Mouse (Mus musculus) lung, embryonic 14.5 days (tissue): Measurements from ENCODE around the gene Gm20388. TPM values are rescaled to one million over a fixed set of nuclear protein-coding genes. Genes with fewer than 3 reads are reported as not detected.
A peak's percentile ranks its signal among the peaks of the same experiment; 100 is the strongest.

Experiments
- ATAC-seq: fragments of 200-750 bp; cut with Nextera tagmentation; 2 replicates; pipeline ENCODE4 v1.8.0; 2017; ENCODE audit warnings: mild to moderate bottlenecking, moderate TSS enrichment, moderate library complexity; ENCODE audit not compliant: insufficient read depth
- DNase-seq: peaks from one replicate; pipeline ENCODE4 v3.0.0-alpha.2; 2015
- H3K27ac ChIP-seq: fragments of 300-500 bp; sonication (generic); 2 replicates; pipeline ENCODE4 v1.5.1; 2014; ENCODE audit warnings: low read depth, mild to moderate bottlenecking, moderate library complexity
- H3K27me3 ChIP-seq: fragments of 300-500 bp; sonication (generic); 2 replicates; pipeline ENCODE4 v1.6.1; 2014; ENCODE audit warnings: low read length, control low read depth; ENCODE audit not compliant: insufficient read depth
- H3K36me3 ChIP-seq: fragments of 300-500 bp; sonication (generic); 2 replicates; pipeline ENCODE4 v1.6.1; 2014; ENCODE audit warnings: control low read depth; ENCODE audit not compliant: insufficient read depth
- H3K4me1 ChIP-seq: fragments of 300-500 bp; sonication (generic); 2 replicates; pipeline ENCODE4 v1.6.1; 2014; ENCODE audit warnings: antibody characterized with exemption, control low read depth; ENCODE audit not compliant: insufficient read depth
- H3K4me2 ChIP-seq: fragments of 300-500 bp; sonication (generic); 2 replicates; pipeline ENCODE4 v1.6.1; 2014; ENCODE audit warnings: mild to moderate bottlenecking
- H3K4me3 ChIP-seq: fragments of 300-500 bp; sonication (generic); 2 replicates; pipeline ENCODE4 v1.5.1; 2014; ENCODE audit warnings: low read depth, low read length
- H3K9ac ChIP-seq: fragments of 300-500 bp; sonication (generic); 2 replicates; pipeline ENCODE4 v1.6.1; 2014
- H3K9me3 ChIP-seq: fragments of 300-500 bp; sonication (generic); 2 replicates; pipeline ENCODE4 v1.6.1; 2016; ENCODE audit warnings: low read depth, low read length, control low read depth
- CTCF ChIP-seq: IDR thresholded peaks from 2 replicates; pipeline ENCODE4 v1.5.1; 2016; ENCODE audit warnings: antibody characterized with exemption, low read depth
- WGBS: fragments of 180-500 bp; shearing (Covaris S2); extraction: QIAGEN DNeasy Blood & Tissue Kit; methylation state at CpG from one replicate; pipeline ENCODE4 v1.1.7; 2014; 5-methylcytosine and 5-hydroxymethylcytosine counted together
- polyA plus RNA-seq: library from polyadenylated mRNA; unstranded; fragments of >200 nt; fragmentation: Nextera tagmentation; extraction: Ambion mirVana; gene quantifications from 2 replicates; pipeline ENCODE4 v1.2.1, GENCODE M21; 2014

Gene Gm20388
- polyA plus RNA-seq, 1 experiment from 2014 or later: not detected

DNA sequence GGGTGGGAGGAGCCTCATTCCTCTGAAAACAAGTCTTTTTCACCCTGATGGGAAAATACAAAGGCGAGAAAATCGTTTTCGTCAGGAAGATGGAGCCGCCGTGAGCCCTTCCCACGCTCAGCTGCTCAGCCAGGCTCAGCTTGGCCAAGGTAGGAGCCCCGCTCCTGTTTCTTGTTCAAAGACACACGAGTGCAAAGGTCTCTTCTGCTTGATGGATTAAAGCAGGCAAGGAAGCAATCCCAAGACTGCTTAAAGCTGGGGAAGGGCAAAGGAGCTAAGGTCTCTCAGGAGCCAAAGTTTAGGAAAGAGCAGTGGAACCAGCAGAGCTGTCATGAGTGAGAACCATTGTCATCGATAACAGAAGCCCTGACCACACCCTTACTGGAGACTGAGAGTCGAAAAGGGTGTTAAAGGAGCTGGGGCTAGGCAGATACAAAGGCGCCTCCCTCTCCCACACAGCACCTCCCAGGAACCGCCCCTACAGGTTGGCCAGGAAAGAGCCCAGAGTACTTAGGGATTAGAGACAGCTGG is 3809.9 kb downstream of the Gm20388 start:
- Histone ChIP-seq H3K9ac (no peak overlapping the region), H3K27me3 (no peaks in the 10 kb centered on the region), H3K4me1 (peaks cover 8% of the 10 kb centered on the region), H3K27ac (no peak overlapping the region), H3K36me3 (no peaks in the 10 kb centered on the region), H3K4me2 (no peak overlapping the region), H3K4me3 (no peak overlapping the region), H3K9me3 (no peaks in the 10 kb centered on the region)
- ATAC-seq: no peak
- peak; percentile 42 for DNase-seq
- TF ChIP-seq CTCF: no peak; the same call in 1 of the 2 replicates
- WGBS: 23% methylated on average over 12 of the region's 12 CpGs

DNA sequence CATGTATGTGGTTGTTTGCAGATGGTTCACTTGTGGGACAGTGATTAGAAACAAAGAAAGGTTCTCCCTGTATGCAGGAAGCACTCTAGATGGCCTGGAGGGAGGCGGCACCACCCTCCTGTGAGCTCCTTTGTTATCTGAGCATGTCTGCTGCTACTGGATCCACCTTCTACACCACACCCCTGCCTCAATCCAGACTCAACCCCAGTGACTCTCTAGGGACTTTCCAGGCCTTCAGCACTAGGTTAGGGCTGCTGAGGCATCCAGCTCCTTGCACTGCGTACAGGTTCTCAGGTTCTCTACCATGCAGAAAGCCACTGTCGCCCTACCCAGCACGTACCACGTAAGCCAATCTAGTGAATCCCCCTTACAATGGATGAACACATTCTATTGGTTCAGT is 3811.6 kb downstream of the Gm20388 start:
- H3K4me1 ChIP-seq: no peaks in the 10 kb centered on the region
- no peaks in the 10 kb centered on the region for H3K9me3 ChIP-seq
- no peaks in the 10 kb centered on the region for H3K27me3 ChIP-seq
- no peak overlapping the region for H3K4me2 ChIP-seq
- no peak overlapping the region for H3K9ac ChIP-seq
- TF ChIP-seq CTCF: no peak
- ATAC-seq: no peak
- H3K27ac ChIP-seq: no peak overlapping the region
- H3K4me3 ChIP-seq: no peak overlapping the region
- 90% methylated on average over 5 of the region's 5 CpGs for WGBS
- DNase-seq: no peak
- no peaks in the 10 kb centered on the region for H3K36me3 ChIP-seq

DNA sequence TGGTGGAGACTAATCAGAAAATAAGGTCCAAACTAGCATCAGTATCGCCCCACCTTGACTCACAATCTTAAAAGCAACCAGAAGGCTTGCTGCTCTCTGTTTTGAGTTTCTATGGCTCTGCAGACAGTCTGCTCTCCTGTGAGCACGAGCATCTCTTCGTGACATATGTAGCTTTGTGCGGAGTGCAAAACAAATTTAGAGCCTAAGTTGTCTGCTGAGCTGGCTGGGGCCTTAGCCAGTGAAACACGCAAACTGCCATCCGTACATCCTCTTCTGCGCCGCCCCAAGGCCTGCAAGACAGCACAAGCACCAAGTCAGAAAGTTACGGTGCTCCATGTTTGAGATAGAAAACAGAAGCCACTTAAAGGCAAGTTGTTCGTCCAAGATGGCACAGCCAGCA is 3814.1 kb downstream of the Gm20388 start:
- no peak for ATAC-seq

DNA sequence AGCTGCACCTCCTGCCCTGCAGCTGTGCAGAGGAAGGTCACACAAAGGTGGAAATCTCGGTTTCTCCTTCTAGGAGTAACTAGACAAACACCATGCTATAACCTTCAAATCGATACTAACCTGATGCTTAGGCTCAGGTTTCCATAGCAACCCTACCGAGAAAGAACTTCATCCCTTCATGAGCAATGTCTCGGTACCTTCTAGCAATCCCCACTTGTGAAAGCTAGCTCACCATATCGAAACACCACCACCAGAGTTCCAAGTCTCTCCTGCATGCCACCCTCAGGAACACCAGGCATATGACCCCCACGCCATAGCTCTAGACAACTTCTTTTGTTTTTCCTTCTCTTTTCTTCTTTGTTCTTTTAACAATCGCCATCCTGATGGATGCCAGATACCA is 3814.6 kb downstream of the Gm20388 start:
- Histone ChIP-seq H3K36me3 (no peaks in the 10 kb centered on the region), H3K9ac (no peak overlapping the region), H3K27ac (no peak overlapping the region), H3K4me2 (no peak overlapping the region), H3K9me3 (no peaks in the 10 kb centered on the region), H3K4me1 (peaks cover 10% of the 10 kb centered on the region), H3K27me3 (no peaks in the 10 kb centered on the region), H3K4me3 (no peak overlapping the region)
- ATAC-seq (no peak), DNase-seq (no peak)
- 71% methylated on average over 7 of the region's 7 CpGs for WGBS
- TF ChIP-seq CTCF: no peak

More for the DNA sequence above, 3814.1 kb downstream of the Gm20388 start:
- H3K4me2 ChIP-seq: no peak overlapping the region
- H3K27me3 ChIP-seq: no peaks in the 10 kb centered on the region
- H3K27ac ChIP-seq: no peak overlapping the region
- H3K36me3 ChIP-seq: no peaks in the 10 kb centered on the region
- no peak overlapping the region for H3K9ac ChIP-seq
- peaks cover 7% of the 10 kb centered on the region for H3K4me1 ChIP-seq
- no peak for TF ChIP-seq CTCF
- DNase-seq: no peak
- H3K4me3 ChIP-seq: no peak overlapping the region
- 82% methylated on average over 10 of the region's 10 CpGs for WGBS
- H3K9me3 ChIP-seq: no peaks in the 10 kb centered on the region

DNA sequence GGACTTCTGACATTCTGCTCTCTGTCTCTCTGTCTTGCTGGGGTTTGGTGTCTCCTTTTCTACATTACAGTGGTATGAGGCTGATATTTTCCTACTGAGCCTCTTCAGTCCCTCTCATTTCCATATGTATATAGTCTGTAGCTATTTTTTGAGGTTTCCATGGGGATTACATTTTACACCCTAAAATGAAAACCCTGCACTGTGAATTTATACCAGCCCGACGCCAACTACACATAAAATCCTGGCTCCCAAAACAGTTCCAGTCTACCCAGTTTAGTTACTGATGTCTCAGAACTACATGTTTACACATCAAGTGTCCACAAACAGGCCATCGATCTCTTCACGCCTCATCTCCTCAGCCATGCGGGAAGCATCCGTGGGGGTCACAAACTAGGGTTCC is 3816.1 kb downstream of the Gm20388 start:
- ATAC-seq (no peak), DNase-seq (peak; percentile 43)
- no peak for TF ChIP-seq CTCF
- H3K36me3 ChIP-seq: no peaks in the 10 kb centered on the region
- peaks cover 10% of the 10 kb centered on the region for H3K4me1 ChIP-seq
- H3K4me2 ChIP-seq: no peak overlapping the region
- no peaks in the 10 kb centered on the region for H3K9me3 ChIP-seq
- no peak overlapping the region for H3K27ac ChIP-seq
- no peaks in the 10 kb centered on the region for H3K27me3 ChIP-seq
- H3K9ac ChIP-seq: no peak overlapping the region
- no peak overlapping the region for H3K4me3 ChIP-seq
- 58% methylated on average over 6 of the region's 6 CpGs for WGBS

DNA sequence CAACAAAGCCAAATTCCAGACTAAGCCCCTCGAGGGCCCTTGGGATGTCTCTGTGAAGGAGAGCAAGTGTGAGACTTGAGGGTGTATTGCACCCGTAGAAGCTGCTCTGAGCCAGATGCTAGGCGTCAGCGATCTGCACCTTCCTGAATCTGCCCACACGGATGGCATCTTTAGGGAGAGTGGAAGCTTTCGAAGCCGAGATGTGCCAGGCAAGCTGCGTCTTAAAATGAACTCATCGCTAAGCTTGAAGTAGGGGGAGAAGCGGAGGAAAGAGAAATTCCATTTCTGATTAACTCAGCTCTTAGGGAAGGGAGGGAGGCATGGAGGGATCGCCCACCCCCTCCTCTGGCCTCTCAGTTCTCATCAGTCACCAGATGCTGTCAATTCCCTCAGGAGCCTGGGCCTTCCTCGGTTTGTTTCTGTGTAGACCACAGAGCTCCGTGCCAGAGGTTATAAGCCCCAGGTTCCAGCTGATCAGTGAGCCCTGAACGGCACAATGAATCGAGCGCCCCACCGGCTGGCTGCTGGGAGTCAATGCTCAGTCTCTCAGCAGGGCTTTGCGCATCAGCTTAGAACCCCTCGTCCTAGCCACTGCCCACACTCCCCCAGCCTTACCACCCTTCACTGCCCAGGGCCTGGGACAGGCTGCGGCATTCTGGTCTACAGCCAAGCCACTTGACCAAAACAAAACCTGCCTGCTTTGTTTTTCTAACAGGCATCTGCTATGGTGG is 3818.6 kb downstream of the Gm20388 start:
- TF ChIP-seq CTCF: no peak
- Histone ChIP-seq H3K27ac (peak overlapping the region; percentile 51; the same call in 1 of the 2 replicates), H3K9ac (peak overlapping the region; percentile 32), H3K36me3 (no peaks in the 10 kb centered on the region), H3K9me3 (no peaks in the 10 kb centered on the region), H3K27me3 (no peaks in the 10 kb centered on the region), H3K4me1 (peaks cover 10% of the 10 kb centered on the region), H3K4me3 (no peak overlapping the region), H3K4me2 (peak overlapping the region; percentile 37)
- WGBS: 12% methylated on average over 20 of the region's 20 CpGs
- ATAC-seq (0 out of 2 replicates have a peak, but pooled peaks have one; percentile 19), DNase-seq (peak; percentile 52)

DNA sequence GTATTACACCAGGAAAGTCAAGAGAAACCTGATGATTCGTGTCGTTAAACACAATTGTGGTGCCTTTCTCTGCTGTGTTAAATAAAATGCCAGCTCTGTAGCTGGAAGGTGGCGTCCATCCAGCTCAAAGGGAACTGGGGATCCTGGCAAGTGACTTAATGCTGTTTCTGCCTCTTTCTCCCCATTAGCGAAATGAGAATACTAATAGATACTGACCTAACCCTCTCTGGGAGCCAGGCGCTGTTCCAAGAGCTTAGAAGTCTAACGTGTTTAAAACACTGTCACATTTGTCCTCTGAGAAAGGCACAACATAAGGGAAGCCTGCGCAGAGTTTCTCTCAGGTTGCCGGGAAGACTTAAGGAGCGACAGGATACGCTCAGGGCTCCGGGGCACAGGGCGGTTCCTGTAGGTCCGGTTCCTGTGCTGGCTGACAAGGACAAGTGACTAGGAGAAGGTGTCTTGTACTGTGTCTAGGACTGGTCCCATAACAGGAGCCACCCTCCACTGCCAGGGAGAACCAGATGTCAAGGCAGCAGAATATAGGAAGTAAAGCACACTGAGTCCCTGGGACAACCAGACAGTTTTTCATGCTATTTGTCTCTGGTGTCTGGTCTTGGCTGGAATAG is 3819.3 kb downstream of the Gm20388 start:
- Histone ChIP-seq H3K36me3 (no peaks in the 10 kb centered on the region), H3K9ac (no peak overlapping the region), H3K4me2 (peak overlapping the region; percentile 37; the same call in 1 of the 2 replicates), H3K27me3 (no peaks in the 10 kb centered on the region), H3K4me1 (peaks cover 10% of the 10 kb centered on the region), H3K27ac (peak overlapping the region; percentile 51; the same call in 1 of the 2 replicates), H3K4me3 (no peak overlapping the region), H3K9me3 (no peaks in the 10 kb centered on the region)
- TF ChIP-seq CTCF: no peak
- WGBS: 26% methylated on average over 13 of the region's 13 CpGs
- no peak; the same call in 1 of the 2 replicates for ATAC-seq
- DNase-seq: peak; percentile 64
